Mouse (Mus musculus) intestine, embryonic 14.5 days (tissue): ENCODE data around the gene Gm10803. TPM values are rescaled to one million over a fixed set of nuclear protein-coding genes. Genes with fewer than 3 reads are reported as not detected.

Source experiments
- ATAC-seq: fragments of 200-750 bp; cut with Nextera tagmentation; replicated peaks from 2 replicates; pipeline ENCODE4 v1.8.0; 2017; ENCODE audit warnings: low read depth, moderate number of reproducible peaks, moderate TSS enrichment, moderate library complexity; ENCODE audit not compliant: low FRiP score, low TSS enrichment
- DNase-seq: peaks from one replicate; pipeline ENCODE4 v3.0.0-alpha.2; 2018; ENCODE audit warnings: low spot score
- H3K27ac ChIP-seq: fragments of 300-500 bp; sonication (generic); 2 replicates; pipeline ENCODE4 v1.5.1; 2014; ENCODE audit warnings: low read depth, mild to moderate bottlenecking, control low read depth
- H3K27me3 ChIP-seq: fragments of 300-500 bp; sonication (generic); replicated peaks from 2 replicates; pipeline ENCODE4 v1.6.1; 2014; ENCODE audit warnings: low read length, control low read depth; ENCODE audit not compliant: control insufficient read depth, insufficient read depth
- H3K36me3 ChIP-seq: fragments of 300-500 bp; sonication (generic); 2 replicates; pipeline ENCODE4 v1.6.1; 2014; ENCODE audit warnings: low read length, control low read depth; ENCODE audit not compliant: control insufficient read depth, insufficient read depth
- H3K4me1 ChIP-seq: fragments of 300-500 bp; sonication (generic); replicated peaks from 2 replicates; pipeline ENCODE4 v1.6.1; 2014; ENCODE audit warnings: low read length, control low read depth, mixed read lengths; ENCODE audit not compliant: control insufficient read depth, insufficient read depth
- H3K4me2 ChIP-seq: fragments of 300-500 bp; sonication (generic); 2 replicates; pipeline ENCODE4 v1.6.1; 2014; ENCODE audit warnings: low read length
- H3K4me3 ChIP-seq: fragments of 300-500 bp; sonication (generic); 2 replicates; pipeline ENCODE4 v1.5.1; 2014; ENCODE audit warnings: low read depth, low read length, control low read depth, mixed read lengths
- H3K9ac ChIP-seq: fragments of 300-500 bp; sonication (generic); 2 replicates; pipeline ENCODE4 v1.6.1; 2014; ENCODE audit warnings: mild to moderate bottlenecking, low read length
- H3K9me3 ChIP-seq: fragments of 300-500 bp; sonication (generic); 2 replicates; pipeline ENCODE4 v1.6.1; 2016; ENCODE audit warnings: low read length, control low read depth; ENCODE audit not compliant: control insufficient read depth
- WGBS: fragments of 180-500 bp; shearing (Covaris S2); extraction: QIAGEN DNeasy Blood & Tissue Kit; methylation state at CpG from one replicate; pipeline ENCODE4 v1.1.7; 2014; 5-methylcytosine and 5-hydroxymethylcytosine counted together
- polyA plus RNA-seq: library from polyadenylated mRNA; unstranded; fragments of >200 nt; fragmentation: Nextera tagmentation; extraction: Ambion mirVana; gene quantifications from 2 replicates; pipeline ENCODE4 v1.2.1, GENCODE M21; 2014

Gm10803 gene
- polyA plus RNA-seq, 1 experiment from 2014 or later = not detected

DNA sequence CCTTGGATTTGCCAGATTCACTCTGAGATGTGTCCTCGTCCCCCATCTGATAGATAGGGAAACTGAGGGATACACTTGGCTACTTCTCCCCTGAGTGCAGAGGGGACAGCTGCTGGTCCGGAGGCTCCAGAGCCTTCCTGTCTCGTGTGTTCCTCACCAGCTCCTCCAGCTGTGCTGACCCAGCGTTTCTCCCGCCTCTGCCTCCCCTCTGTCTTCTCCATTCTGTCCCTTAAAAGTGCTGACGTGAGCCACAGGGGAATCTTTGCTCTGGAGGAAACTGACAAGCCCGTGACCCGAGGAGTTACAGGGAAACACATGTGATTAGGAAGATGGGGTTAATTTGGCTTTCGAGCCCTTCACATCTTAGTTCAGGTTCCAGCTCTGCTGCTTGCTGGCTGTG lies 39.4 kb downstream of the Gm10803 start:
- Histone ChIP-seq H3K4me3 (no peak overlapping the region), H3K27me3 (no peaks in the 10 kb centered on the region; the same call in 1 of the 2 replicates), H3K4me1 (no peaks in the 10 kb centered on the region; the same call in 1 of the 2 replicates), H3K9ac (no peak overlapping the region), H3K36me3 (no peaks in the 10 kb centered on the region), H3K27ac (no peak overlapping the region), H3K9me3 (no peaks in the 10 kb centered on the region), H3K4me2 (no peak overlapping the region)
- 55% methylated on average over 9 of the region's 9 CpGs for WGBS
- ATAC-seq (no peak), DNase-seq (no peak)

DNA sequence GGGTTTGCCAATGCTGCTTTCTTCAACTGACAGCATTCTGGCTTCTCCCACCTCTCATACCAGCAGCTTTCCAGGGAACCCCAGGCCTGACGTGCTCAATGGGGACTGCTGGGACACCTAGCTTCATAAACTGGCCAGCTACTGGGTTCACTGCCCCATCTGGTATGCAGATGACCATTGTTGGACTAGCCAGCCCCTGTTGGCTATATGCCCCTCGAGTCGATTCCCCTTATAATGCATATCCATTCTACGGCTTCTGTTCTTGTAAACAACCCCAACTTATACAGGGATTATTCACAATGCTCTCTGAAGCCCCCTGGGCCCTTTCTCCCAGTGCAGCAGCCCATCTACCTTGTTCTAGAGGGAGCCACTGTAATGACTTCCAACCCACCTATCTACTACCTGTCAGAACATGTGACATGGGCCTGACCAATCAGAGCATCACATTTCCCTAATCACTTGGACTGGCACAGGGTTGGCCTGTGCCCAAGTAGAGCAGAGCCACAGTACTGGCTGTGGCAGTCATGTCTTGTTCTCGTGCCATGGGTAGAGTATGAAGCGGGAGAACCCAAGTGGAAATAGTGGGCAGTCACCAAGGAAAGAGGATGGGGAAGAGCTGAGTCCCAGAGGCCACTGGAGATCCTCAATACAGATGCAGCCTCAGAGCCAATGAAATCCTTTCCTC lies 44.4 kb downstream of the Gm10803 start:
- ATAC-seq = no peak

DNA sequence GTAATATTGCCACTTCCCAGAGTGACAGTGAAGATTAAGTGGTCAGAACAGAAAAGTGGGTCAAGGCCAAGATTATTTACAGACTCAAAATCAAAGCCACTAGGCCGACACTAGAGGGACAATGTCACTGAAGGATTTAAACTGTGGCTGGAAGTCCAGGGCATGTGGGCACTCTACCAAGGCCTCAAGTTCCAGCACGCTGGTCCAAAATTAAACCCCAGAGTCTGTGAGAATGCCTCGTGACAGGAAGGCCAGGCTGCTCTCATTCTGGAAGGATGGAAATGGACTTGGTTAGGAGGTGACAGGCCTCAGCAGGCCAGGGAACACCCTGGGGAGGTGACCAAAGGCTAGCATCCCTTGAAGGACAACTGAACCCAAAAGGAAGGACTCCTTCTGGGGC lies 48.4 kb downstream of the Gm10803 start:
- no peak overlapping the region for H3K27ac ChIP-seq
- 82% methylated on average over 3 of the region's 3 CpGs for WGBS
- no peak overlapping the region for H3K4me3 ChIP-seq
- no peak overlapping the region for H3K4me2 ChIP-seq
- no peaks in the 10 kb centered on the region for H3K4me1 ChIP-seq
- ATAC-seq (no peak), DNase-seq (no peak)
- H3K27me3 ChIP-seq = no peaks in the 10 kb centered on the region
- H3K9me3 ChIP-seq = no peaks in the 10 kb centered on the region
- no peak overlapping the region for H3K9ac ChIP-seq
- no peaks in the 10 kb centered on the region for H3K36me3 ChIP-seq

More for the DNA sequence above, 44.4 kb downstream of the Gm10803 start:
- WGBS = 88% methylated on average over 6 of the region's 6 CpGs
- Histone ChIP-seq H3K4me1 (no peaks in the 10 kb centered on the region), H3K9me3 (no peaks in the 10 kb centered on the region), H3K27ac (no peak overlapping the region), H3K27me3 (no peaks in the 10 kb centered on the region), H3K36me3 (no peaks in the 10 kb centered on the region), H3K9ac (no peak overlapping the region), H3K4me3 (no peak overlapping the region), H3K4me2 (no peak overlapping the region)
- no peak for DNase-seq

DNA sequence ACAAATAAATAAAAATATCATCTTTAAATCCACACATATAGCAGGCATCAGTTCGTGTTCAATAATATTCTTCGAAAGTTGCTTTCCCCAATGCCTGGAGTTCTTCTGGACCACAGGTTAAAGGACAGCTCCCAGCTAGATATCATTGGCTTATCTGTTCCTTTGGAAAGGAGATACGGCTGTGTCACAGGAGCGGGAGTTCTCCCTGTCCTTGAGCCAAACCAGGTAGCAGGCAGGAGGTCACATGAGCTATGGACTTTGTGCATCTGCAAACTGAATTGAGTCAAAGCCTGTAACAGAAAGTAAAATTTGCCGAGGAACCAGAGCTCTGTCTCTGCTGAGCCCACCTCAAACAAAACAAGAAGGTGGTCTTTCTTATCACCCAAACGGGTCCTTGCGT lies 52.7 kb downstream of the Gm10803 start:
- ATAC-seq = no peak
- Histone ChIP-seq H3K36me3 (no peaks in the 10 kb centered on the region), H3K4me1 (no peaks in the 10 kb centered on the region), H3K4me3 (no peak overlapping the region), H3K9me3 (no peaks in the 10 kb centered on the region), H3K27ac (no peak overlapping the region), H3K4me2 (no peak overlapping the region), H3K9ac (no peak overlapping the region), H3K27me3 (peaks cover 8% of the 10 kb centered on the region)
- 81% methylated on average over 7 of the region's 7 CpGs for WGBS
- DNase-seq = no peak

Other genes starting within 250 kb of the Gm10803 start
- gene Tspan18, start 226.1 kb upstream of the Gm10803 start, polyA plus RNA-seq = 36.1 and 41.0 TPM in 2 replicates
- 41.3 and 43.4 TPM in 2 replicates for gene Cd82, start 97.4 kb upstream of the Gm10803 start, polyA plus RNA-seq
- 0.24 and 0.28 TPM in 2 replicates for gene Alx4, start 81.8 kb downstream of the Gm10803 start, polyA plus RNA-seq